Mouse (Mus musculus): Measurements from ENCODE around the gene Nfkbiz.

Nfkbiz gene

GRCm38 (mm10) chr16:55832040-55832439, 6.7 kb downstream of the Nfkbiz start:
- no peak for DNase-seq (ENCODE audit: low spot score)

- DNase-seq (ENCODE audit: low spot score) = no peak
These were observed 7.2 kb downstream of the Nfkbiz start for GRCm38 (mm10) chr16:55831451-55831850.

DNA sequence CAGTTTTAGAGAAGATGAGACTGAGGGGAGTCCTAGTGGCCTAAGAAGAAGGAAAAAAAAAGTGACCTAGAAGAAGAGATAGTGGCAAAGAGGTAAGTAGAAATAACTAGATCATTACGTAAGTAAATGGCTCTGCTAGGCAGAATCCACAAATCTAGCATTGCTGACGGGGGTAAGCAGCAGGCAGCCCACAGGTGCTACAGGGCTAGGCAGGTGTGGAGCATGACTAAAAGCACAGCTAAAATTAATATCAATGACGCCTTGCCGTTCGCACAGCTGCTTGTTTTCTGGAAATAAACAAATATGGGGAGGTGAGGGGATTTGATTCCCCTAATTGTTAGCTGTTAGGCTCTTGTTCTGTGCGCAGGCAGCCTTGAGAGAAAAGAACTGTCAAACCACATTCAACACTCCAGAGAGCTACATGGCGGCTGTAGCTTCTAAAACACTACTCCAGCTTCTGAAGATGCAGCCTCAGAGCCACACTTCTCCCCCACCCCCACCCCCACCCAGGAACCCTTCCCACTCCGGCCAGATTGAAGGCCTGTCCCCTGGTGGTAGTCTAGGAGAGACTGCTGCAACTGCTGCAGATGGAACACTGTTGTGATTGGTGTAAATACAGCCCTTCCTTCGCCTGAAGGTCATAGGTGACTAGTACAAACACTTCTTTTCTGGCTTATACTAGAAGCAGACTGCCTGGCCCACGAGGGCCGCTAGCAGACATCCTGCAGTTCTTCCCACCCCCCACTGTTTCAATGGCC, 15.1 kb downstream of the Nfkbiz start:
- DNase-seq (ENCODE audit: low spot score) = no peak

- DNase-seq (ENCODE audit: low spot score) = no peak
These were observed 15.8 kb downstream of the Nfkbiz start for GRCm38 (mm10) chr16:55822741-55823397.

DNA sequence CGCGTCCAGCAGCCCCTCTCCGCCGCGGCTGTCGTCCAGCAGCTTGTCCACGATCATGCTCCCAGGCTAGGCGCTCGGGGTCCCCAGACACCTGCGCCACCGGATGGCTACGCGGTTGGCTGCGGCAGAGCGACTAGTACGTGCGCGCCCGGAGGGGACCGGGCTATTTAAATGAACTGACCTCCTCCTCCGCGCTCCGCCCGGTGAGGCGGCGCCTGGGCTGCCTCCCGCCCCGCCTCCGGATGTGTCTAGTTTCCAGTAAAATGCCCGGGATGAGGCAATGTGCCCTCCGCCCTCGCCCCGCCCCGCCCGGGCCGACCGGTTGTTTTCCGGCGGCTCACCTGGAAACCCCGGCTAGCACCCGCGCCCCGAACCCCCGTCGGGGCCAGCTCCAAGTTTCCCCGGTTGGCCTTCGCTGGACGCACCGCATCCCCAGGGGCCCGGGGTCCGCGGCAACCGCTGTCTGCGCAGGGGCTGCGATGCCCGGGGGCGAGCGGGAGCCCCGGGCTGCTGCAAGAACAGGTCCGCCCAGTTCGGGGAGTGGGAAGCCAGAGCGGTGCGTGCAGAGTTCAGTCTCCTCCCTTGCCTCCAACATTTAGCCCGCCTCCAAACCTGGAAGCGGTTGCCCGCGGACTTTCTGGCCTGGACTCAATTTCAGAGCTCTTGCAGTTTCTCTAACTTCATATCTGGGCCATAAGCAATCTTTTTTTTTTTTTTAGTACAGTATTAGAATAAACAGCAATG, 16.5 kb downstream of the Nfkbiz start:
- DNase-seq (ENCODE audit: low spot score) = peak; percentile 93

- no peak for DNase-seq (ENCODE audit: low spot score)
These were observed 17.1 kb downstream of the Nfkbiz start for GRCm38 (mm10) chr16:55821571-55821981.

DNA sequence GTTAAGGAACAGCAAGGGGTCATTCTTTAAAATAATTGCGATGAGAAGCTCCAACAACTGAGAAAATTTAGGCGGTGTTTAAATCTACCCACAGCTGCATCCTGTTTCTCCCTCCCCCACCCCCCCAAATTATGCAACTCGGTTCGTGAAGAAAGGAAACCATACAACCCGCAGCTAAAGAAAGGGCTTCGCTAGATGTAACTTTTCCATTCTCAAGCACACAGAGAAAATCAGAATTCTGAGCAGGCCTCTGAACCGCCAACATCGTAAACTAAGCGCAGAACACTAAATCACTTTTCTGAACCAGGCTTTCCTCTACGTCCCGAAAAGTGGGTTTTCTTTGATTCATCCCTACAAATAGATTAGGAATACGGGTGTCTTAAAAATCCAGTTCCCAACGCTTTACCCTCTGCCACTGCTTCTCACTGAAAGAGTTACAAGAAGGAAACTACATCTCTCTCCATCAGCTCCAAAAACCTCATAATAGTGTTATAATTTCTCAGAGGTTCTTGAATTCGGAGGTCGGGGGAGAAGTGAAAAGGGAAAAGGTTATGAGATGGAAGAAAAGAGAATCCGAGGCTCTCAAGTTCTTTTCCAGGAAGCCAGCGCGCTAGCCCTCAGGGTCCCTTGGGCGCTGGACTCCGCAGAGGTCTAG, 17.7 kb downstream of the Nfkbiz start:
- no peak for DNase-seq (ENCODE audit: low spot score)

GRCm38 (mm10) chr16:55820161-55820915, 18.4 kb downstream of the Nfkbiz start:
- DNase-seq (ENCODE audit: low spot score) = no peak

- no peak for DNase-seq (ENCODE audit: low spot score)
These were observed 19.4 kb downstream of the Nfkbiz start for GRCm38 (mm10) chr16:55819186-55819861.

GRCm38 (mm10) chr16:55817717-55818515, 20.8 kb downstream of the Nfkbiz start:
- no peak for DNase-seq (ENCODE audit: low spot score)

GRCm38 (mm10) chr16:55816202-55816941, 22.3 kb downstream of the Nfkbiz start:
- DNase-seq (ENCODE audit: low spot score) = no peak

GRCm38 (mm10) chr16:55815466-55815865, 23.2 kb downstream of the Nfkbiz start:
- no peak for DNase-seq (ENCODE audit: low spot score)

DNA sequence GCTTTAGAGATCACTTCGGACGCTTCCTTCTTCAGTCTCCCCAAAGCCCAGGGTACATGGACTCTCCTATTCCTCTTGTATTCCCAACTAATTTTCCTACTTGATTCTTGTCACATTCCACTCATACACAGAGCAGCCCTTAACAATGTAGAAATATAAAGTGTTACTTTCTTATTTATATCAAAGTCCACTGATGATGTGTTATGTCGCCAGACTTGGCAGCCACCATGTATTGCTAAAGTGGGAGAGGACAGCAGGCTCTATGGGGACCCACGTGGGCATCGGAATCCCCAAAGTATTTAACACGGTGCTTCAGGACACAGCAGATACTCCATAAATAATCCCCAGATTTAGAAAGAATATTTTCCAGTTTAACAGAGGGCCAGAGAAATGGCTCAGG, 24.0 kb downstream of the Nfkbiz start:
- no peak for DNase-seq (ENCODE audit: low spot score)

DNA sequence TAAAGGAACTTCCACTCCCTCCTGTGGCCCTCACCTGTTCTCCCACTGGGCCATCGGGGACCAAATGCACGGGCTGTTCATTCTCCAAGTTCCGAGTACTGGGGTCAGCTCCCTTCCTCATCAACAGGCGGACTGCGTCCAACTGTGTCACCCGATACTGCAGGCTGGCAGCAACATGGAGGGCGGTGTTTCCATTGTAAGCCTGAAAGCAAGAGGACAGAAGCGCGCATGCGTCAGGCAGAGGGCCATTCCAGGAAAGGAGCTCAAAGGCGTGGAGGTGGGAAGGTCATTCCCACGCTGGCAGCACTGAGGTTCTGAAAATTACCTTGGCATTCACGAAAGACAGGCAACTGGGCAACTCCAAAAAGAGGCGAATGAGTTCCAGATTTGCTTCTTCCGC, 24.8 kb downstream of the Nfkbiz start:
- DNase-seq (ENCODE audit: low spot score) = no peak

DNA sequence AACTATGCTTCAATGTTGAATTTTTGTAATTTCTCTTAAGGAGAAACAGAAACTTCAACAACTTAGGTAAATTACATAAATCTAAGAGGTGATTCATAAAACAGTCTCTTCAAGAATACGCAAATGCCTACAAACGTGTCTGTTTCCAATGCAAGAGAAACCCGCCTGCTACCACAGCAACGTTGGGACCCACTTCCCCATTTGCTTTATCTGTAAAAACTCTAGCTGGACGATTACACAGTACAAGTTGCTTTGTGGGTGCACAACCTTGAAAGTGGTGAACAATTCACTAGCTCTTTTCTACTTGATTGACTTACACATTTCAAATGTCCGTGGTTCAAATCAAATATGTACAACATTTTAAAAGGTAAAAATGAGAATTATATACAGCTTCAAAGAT, 26.9 kb downstream of the Nfkbiz start:
- no peak for DNase-seq (ENCODE audit: low spot score)

DNA sequence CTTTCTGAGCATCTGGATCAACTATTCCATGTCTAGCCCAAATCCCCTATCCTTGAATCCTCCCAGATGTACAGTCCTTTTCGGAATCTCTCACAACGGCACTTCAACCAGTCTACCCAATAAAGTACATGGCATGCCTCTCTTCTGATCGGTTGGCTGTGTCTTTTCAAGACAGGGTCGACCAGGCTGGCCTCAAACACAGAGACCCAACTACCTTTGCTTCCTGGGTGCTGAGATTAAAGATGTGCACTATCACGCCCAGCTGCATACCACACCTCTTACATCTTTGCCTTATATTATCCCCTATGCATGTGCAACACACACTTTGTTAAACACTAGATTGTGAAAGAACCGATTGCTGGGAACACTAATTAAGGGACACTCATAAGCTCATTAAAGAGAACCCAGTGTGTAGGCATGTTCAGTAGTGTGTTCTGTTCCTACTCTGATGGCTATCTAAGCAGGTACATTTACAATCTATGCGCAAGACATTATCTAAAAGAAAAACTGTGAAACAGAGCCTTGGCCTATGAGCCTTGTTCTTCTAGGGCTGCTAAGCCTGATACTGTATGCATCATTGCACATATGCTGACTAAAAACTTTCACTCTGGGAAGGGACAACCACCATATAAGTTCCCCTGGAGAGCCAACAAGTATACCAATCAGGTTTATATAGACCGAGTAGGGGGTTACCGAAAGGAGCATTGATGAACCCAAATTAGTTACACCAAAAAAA, 28.8 kb downstream of the Nfkbiz start:
- DNase-seq (ENCODE audit: low spot score) = no peak

DNA sequence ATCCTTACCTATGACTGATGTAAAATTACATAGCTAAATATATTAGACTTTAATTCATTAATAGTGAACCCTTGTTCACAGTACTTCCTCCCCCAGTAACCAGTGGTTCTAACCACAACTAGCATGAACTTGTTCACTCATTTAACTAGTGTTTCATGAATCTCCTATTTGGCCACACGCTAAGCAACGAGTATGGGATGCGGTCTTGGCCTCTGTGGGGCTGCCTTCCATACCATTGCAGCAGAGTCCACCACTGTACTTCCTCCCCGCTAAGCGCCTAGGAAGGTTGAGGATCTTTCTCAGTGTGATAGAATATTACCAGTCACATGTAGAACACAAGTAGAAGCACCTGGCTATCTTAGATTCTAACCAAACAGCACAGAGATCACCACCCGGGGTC, 29.4 kb downstream of the Nfkbiz start:
- no peak for DNase-seq (ENCODE audit: low spot score)

DNA sequence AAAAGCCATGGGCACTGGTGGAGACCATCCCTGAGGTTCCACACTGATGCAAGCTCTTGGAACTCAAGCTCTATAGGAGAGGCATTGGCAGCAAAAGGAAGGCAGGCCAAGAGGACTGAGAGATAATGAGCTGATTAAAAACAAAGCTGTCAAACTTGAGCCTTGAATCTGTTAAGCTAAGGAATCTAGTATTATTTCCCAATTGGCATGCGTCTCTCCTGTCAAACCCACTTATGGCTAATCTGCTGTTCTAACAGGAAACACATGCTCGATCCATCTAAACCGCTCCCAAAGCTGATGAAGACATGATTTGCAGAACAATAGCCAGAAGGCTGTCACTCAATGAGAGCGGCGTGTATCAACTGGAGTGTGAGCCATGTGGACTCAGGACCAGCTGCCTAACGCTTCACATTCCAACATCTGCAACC, 31.2 kb downstream of the Nfkbiz start:
- DNase-seq (ENCODE audit: low spot score) = no peak

DNA sequence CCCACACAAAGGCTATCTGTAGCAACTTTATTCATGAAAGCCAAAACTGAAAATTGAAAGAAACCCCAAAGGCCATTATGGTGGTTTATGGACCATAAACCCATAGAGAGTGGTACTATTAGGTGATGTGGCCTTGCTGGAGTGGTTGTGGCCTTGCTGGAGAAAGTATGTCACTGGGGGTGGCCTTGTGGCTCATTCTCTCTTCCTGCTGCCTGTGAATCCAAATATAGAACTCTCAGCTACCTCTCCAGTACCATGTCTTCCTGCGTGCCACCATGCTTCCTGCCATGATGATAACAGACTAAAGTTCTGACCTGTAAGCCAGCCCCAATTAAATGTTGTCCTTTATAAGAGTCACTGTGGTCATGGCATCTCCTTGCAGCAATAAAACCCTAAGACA, 33.9 kb downstream of the Nfkbiz start:
- DNase-seq (ENCODE audit: low spot score) = no peak
